Mouse (Mus musculus) myocyte (in vitro differentiated cells): Measurements from ENCODE around the gene Rab11a. TPM values are rescaled to one million over a fixed set of nuclear protein-coding genes. Genes with fewer than 3 reads are reported as not detected.

Experiments
- H3K27me3 ChIP-seq: one replicate; pipeline ENCODE4 v1.6.1; 2011; ENCODE audit not compliant: control insufficient read depth, insufficient read depth, insufficient read length
- H3K36me3 ChIP-seq: one replicate; pipeline ENCODE4 v1.6.1; 2011; ENCODE audit not compliant: control insufficient read depth, insufficient read depth
- H3K4me2 ChIP-seq: one replicate; pipeline ENCODE4 v1.6.1; 2011; ENCODE audit warnings: low read depth, control low read depth
- H3K4me3 ChIP-seq: one replicate; pipeline ENCODE4 v1.5.1; 2011; ENCODE audit warnings: mild to moderate bottlenecking, control low read depth, moderate library complexity
- H3K79me2 ChIP-seq: one replicate; pipeline ENCODE4 v1.6.1; 2011; ENCODE audit not compliant: control insufficient read depth, insufficient read depth
- H3ac ChIP-seq: one replicate; pipeline ENCODE4 v1.6.1; 2011; ENCODE audit not compliant: control insufficient read depth, insufficient read length
- CEBPB ChIP-seq: IDR thresholded peaks from 2 replicates; pipeline ENCODE4 v1.6.1; 2011; ENCODE audit warnings: mild to moderate bottlenecking, moderate library complexity; ENCODE audit not compliant: poor library complexity, insufficient read depth, severe bottlenecking
- E2F4 ChIP-seq: IDR thresholded peaks from one replicate; pipeline ENCODE4 v1.6.1; 2011; ENCODE audit warnings: mild to moderate bottlenecking, control low read depth, moderate library complexity; ENCODE audit not compliant: insufficient read depth
- MAX ChIP-seq: IDR thresholded peaks from one replicate; pipeline ENCODE4 v1.6.1; 2011; ENCODE audit warnings: low read depth, mild to moderate bottlenecking, control low read depth
- MYOD1 ChIP-seq, 3 experiments: IDR thresholded peaks; one replicate each; pipeline ENCODE4 v1.6.1; 2011; ENCODE audit warnings: control low read depth in 2 of 3, low read depth in 2 of 3, mild to moderate bottlenecking in 2 of 3, moderate library complexity in 1 of 3; ENCODE audit not compliant: insufficient read length in 2 of 3, control insufficient read depth in 1 of 3
- MYOG ChIP-seq, 3 experiments: IDR thresholded peaks; one replicate each; pipeline ENCODE4 v1.6.1; 2011; ENCODE audit warnings: control low read depth in 2 of 3, low read depth in 2 of 3, mild to moderate bottlenecking in 2 of 3; ENCODE audit not compliant: insufficient read length in 2 of 3, control insufficient read depth in 1 of 3, insufficient read depth in 1 of 3
- POLR2A ChIP-seq: IDR thresholded peaks from one replicate; pipeline ENCODE4 v1.6.1; 2011; ENCODE audit warnings: low read depth, mild to moderate bottlenecking, control low read depth, moderate library complexity; ENCODE audit not compliant: insufficient read length
- POLR2AphosphoS2 ChIP-seq: IDR thresholded peaks from one replicate; pipeline ENCODE4 v1.6.1; 2011; ENCODE audit warnings: low read depth, control low read depth; ENCODE audit not compliant: insufficient read length
- REST ChIP-seq: IDR thresholded peaks from one replicate; pipeline ENCODE4 v1.6.1; 2011; ENCODE audit warnings: mild to moderate bottlenecking, control low read depth, moderate library complexity; ENCODE audit not compliant: insufficient read depth, insufficient read length
- SRF ChIP-seq: IDR thresholded peaks from one replicate; pipeline ENCODE4 v1.6.1; 2011; ENCODE audit warnings: low read depth; ENCODE audit not compliant: control insufficient read depth, insufficient read length
- TCF12 ChIP-seq: IDR thresholded peaks from one replicate; pipeline ENCODE4 v1.6.1; 2011; ENCODE audit warnings: mild to moderate bottlenecking, control low read depth; ENCODE audit not compliant: poor library complexity, insufficient read depth, severe bottlenecking
- TCF3 ChIP-seq: IDR thresholded peaks from one replicate; pipeline ENCODE4 v1.6.1; 2011; ENCODE audit warnings: low read depth, control low read depth; ENCODE audit not compliant: insufficient read length
- USF1 ChIP-seq: IDR thresholded peaks from one replicate; pipeline ENCODE4 v1.6.1; 2011; ENCODE audit warnings: low read depth, mild to moderate bottlenecking, control low read depth, moderate library complexity
- polyA plus RNA-seq: library from polyadenylated mRNA; unstranded; fragments of >200 nt; fragmentation: generic; extraction: Trizol; gene quantifications from one replicate; pipeline ENCODE4 v1.2.1, GENCODE M21; 2012; ENCODE audit warnings: missing spikeins

Gene Rab11a
- polyA plus RNA-seq, 1 experiment = 150 TPM

DNA sequence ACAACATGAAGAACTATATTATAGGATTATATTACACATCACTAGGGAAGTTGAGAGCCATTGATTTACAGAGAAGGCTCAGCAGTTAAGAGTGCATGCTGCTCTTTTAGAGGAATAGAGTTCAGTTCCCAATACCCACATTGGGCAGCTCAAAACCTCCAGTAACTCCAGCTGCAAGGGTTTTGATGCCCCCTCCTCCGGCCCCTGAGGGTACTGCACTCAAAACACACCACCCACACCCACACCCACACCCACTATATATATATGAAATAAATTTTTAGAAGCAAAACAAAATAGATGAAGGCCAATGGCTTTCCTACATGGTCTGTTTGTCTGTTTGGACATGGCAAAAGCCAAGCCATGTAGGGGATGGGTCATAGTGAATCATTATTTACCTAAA is 40.6 kb upstream of the Rab11a start:
- Histone ChIP-seq H3ac (no peak overlapping the region), H3K27me3 (peaks cover 5% of the 10 kb centered on the region), H3K4me2 (no peak overlapping the region), H3K79me2 (no peaks in the 10 kb centered on the region), H3K4me3 (no peak overlapping the region), H3K36me3 (no peaks in the 10 kb centered on the region)
- no peak for TF ChIP-seq MAX
- TF ChIP-seq CEBPB = no peak
- TF ChIP-seq MYOD1 (IDR thresholded peaks at IDR 0.05; ENCODE audit: control insufficient read depth in 1 of 3, insufficient read length in 2 of 3, low read depth in 2 of 3) = no peak
- no peak for TF ChIP-seq SRF
- no peak for TF ChIP-seq POLR2A
- no peak for TF ChIP-seq TCF12
- TF ChIP-seq MYOG (IDR thresholded peaks at IDR 0.05; ENCODE audit: control insufficient read depth in 1 of 3, insufficient read depth in 1 of 3, insufficient read length in 2 of 3, low read depth in 2 of 3) = no peak
- TF ChIP-seq USF1 = no peak
- TF ChIP-seq POLR2AphosphoS2 = no peak
- no peak for TF ChIP-seq TCF3
- no peak for TF ChIP-seq REST
- TF ChIP-seq E2F4 = no peak

DNA sequence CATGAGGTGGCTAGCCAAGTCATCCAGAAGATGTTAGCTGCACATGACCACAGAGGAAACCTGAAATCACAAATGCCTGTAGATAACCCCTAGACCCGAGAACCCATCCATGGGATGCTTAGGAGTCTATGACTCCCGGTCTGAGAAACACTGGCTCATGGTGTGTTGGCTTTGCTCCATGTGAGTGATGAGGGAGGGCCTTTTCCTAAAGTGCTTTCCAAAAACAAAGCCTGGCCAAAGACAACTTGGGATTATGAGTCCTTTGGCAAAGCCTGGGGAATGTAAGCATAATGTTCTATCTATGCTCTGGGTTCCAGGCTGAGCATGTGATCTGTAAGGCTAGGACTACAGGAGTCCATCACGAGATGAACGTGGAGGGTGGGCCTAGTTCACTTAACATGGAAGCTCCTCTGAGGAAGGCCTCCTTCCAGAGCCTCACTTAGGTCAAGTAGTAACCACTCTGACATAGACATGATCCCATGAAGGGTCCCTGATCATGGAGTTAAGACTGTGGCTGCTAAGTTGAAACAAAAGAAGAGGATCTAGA is 40.0 kb upstream of the Rab11a start:
- Histone ChIP-seq H3K79me2 (no peaks in the 10 kb centered on the region), H3K27me3 (peaks cover 11% of the 10 kb centered on the region), H3K4me3 (no peak overlapping the region), H3K36me3 (no peaks in the 10 kb centered on the region), H3K4me2 (no peak overlapping the region), H3ac (no peak overlapping the region)
- TF ChIP-seq SRF (no peak), TCF3 (no peak), TCF12 (no peak), MYOD1 (IDR thresholded peaks at IDR 0.05; ENCODE audit: control insufficient read depth in 1 of 3, insufficient read length in 2 of 3, low read depth in 2 of 3) (no peak), REST (no peak), USF1 (no peak), CEBPB (no peak), MYOG (IDR thresholded peaks at IDR 0.05; ENCODE audit: control insufficient read depth in 1 of 3, insufficient read depth in 1 of 3, insufficient read length in 2 of 3, low read depth in 2 of 3) (no peak), E2F4 (no peak), MAX (no peak), POLR2AphosphoS2 (no peak), POLR2A (no peak)

DNA sequence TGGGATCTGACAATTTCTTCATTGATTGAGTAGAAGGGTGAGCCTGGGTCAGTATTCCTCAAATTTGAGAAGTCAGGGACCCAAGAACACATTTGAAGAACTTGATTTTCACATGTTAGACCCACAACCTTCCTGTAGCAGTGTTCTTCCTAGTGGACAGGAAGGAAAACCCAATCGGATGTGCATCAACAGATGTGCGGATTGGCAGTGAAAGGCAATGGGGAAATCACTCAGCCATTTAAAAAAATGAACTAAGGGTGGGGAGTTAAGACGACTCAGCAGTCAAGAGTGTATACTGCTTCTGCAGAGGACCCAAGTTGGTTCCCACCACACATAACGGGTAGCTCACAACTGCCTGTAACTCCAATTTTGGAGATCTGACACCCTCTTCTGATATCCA is 37.9 kb upstream of the Rab11a start:
- peaks cover 26% of the 10 kb centered on the region for H3K27me3 ChIP-seq
- TF ChIP-seq MYOD1 (IDR thresholded peaks at IDR 0.05; ENCODE audit: control insufficient read depth in 1 of 3, insufficient read length in 2 of 3, low read depth in 2 of 3) (no peak), MYOG (IDR thresholded peaks at IDR 0.05; ENCODE audit: control insufficient read depth in 1 of 3, insufficient read depth in 1 of 3, insufficient read length in 2 of 3, low read depth in 2 of 3) (no peak), TCF3 (no peak), E2F4 (no peak), TCF12 (no peak), CEBPB (no peak), REST (no peak), SRF (no peak), USF1 (no peak), POLR2AphosphoS2 (no peak), MAX (no peak), POLR2A (no peak)
- no peaks in the 10 kb centered on the region for H3K36me3 ChIP-seq
- no peak overlapping the region for H3K4me2 ChIP-seq
- no peak overlapping the region for H3ac ChIP-seq
- no peak overlapping the region for H3K4me3 ChIP-seq
- H3K79me2 ChIP-seq = no peaks in the 10 kb centered on the region

- H3ac ChIP-seq = no peak overlapping the region
- H3K79me2 ChIP-seq = no peaks in the 10 kb centered on the region
- H3K36me3 ChIP-seq = no peaks in the 10 kb centered on the region
- H3K27me3 ChIP-seq = peaks cover 26% of the 10 kb centered on the region
- no peak overlapping the region for H3K4me2 ChIP-seq
- TF ChIP-seq MAX (no peak), USF1 (no peak), REST (no peak), E2F4 (no peak), POLR2A (no peak), TCF3 (no peak), MYOG (IDR thresholded peaks at IDR 0.05; ENCODE audit: control insufficient read depth in 1 of 3, insufficient read depth in 1 of 3, insufficient read length in 2 of 3, low read depth in 2 of 3) (no peak), TCF12 (no peak), SRF (no peak), POLR2AphosphoS2 (no peak), MYOD1 (IDR thresholded peaks at IDR 0.05; ENCODE audit: control insufficient read depth in 1 of 3, insufficient read length in 2 of 3, low read depth in 2 of 3) (no peak), CEBPB (no peak)
- H3K4me3 ChIP-seq = no peak overlapping the region
These were observed 37.3 kb upstream of the Rab11a start for GRCm38 (mm10) chr9:64774883-64775282.
